In genomic region chr5:69520661-69521278, GRCm38 (mm10) we compare ENCODE assay signal across 9 mouse cellular contexts. TPM values are rescaled to one million over a fixed set of nuclear protein-coding genes. Genes with fewer than 3 reads are reported as not detected.
A peak's percentile ranks its signal among the peaks of the same experiment; 100 is the strongest.
DNase-seq lines count a peak whose midpoint lies in the region; ATAC-seq and TF ChIP-seq lines count a peak whose summit lies in the region.
"Had no signal": no experiment of that assay in that cellular context is flagged by ENCODE, and none has a peak within 500 bp of the region (broad histone marks: within the 10 kb centered on the region; RNA-seq: fewer than 3 reads in every experiment).

No protein-coding gene starts in this region.

- ATAC-seq in heart, embryonic 12.5 days (ENCODE audit: insufficient number of reproducible peaks, low FRiP score) = no peak
- ATAC-seq in G1E (ENCODE audit: extremely low read depth, insufficient number of reproducible peaks, low FRiP score, poor library complexity, severe bottlenecking) = peak; percentile 54
- peak; percentile 72 for ATAC-seq in forebrain, postnatal 0 days

- no peak for TF ChIP-seq EP300 in heart, adult 2 months (IDR thresholded peaks at IDR 0.05; ENCODE audit: insufficient read depth, low read depth, low read length)

- no peak overlapping the region for H3K4me2 ChIP-seq in heart, embryonic 12.5 days
- H3K4me2 ChIP-seq in forebrain, postnatal 0 days (ENCODE audit: low read depth) = no peak overlapping the region
- H3K4me2 ChIP-seq: hindbrain, embryonic 15.5 days had no signal

- peak in 1 of 2 experiments; percentile 28 for DNase-seq in heart, adult 2 months
- no peak for DNase-seq in G1E (ENCODE audit: low spot score)
- DNase-seq in cerebellum, adult 18-20 months = peak; percentile 69 to 75
- DNase-seq in forebrain, postnatal 0 days = peak; percentile 84
- peak; percentile 14 to 72 for DNase-seq in kidney, postnatal 36 days
- DNase-seq in lung, adult 2 months = peak; percentile 24
- DNase-seq in retina, postnatal 7 days (ENCODE audit: low read depth, low spot score) = peak; percentile 51

- intact Hi-C loops in heart, adult 2 months (cut with DNase I) = loop anchor here (10.0 kb wide), 1 partner anchor 1266 kb away; no protein-coding TSS in a partner anchor

- H3K4me1 ChIP-seq in heart, adult 2 months (ENCODE audit: control insufficient read depth, insufficient read depth, low read length) = no peaks in the 10 kb centered on the region
- H3K4me1 ChIP-seq in heart, embryonic 12.5 days (replicated peaks) = no peaks in the 10 kb centered on the region
- H3K4me1 ChIP-seq in G1E (ENCODE audit: insufficient read depth, low read depth, low read length) = no peaks in the 10 kb centered on the region
- H3K4me1 ChIP-seq in forebrain, postnatal 0 days (ENCODE audit: insufficient read depth) = no peaks in the 10 kb centered on the region
- H3K4me1 ChIP-seq in lung, adult 2 months (ENCODE audit: control insufficient read depth, insufficient read depth, low read length) = no peaks in the 10 kb centered on the region
- H3K4me1 ChIP-seq: hindbrain, embryonic 15.5 days had no signal

- H3K27me3 ChIP-seq in heart, adult 2 months (ENCODE audit: control insufficient read depth, insufficient read depth, low read length) = no peaks in the 10 kb centered on the region
- no peaks in the 10 kb centered on the region for H3K27me3 ChIP-seq in heart, embryonic 12.5 days (replicated peaks)
- no peaks in the 10 kb centered on the region for H3K27me3 ChIP-seq in G1E (ENCODE audit: insufficient read depth, low read length)
- H3K27me3 ChIP-seq in forebrain, postnatal 0 days (ENCODE audit: insufficient read depth, low read length) = no peaks in the 10 kb centered on the region
- H3K27me3 ChIP-seq: hindbrain, embryonic 15.5 days had no signal

- no peaks in the 10 kb centered on the region for H3K9me3 ChIP-seq in heart, embryonic 12.5 days (replicated peaks)
- H3K9me3 ChIP-seq in G1E (replicated peaks) = no peaks in the 10 kb centered on the region
- no peaks in the 10 kb centered on the region for H3K9me3 ChIP-seq in forebrain, postnatal 0 days (ENCODE audit: low read length)
- H3K9me3 ChIP-seq: hindbrain, embryonic 15.5 days had no signal

- no peak overlapping the region for H3K27ac ChIP-seq in heart, adult 2 months
- H3K27ac ChIP-seq in heart, embryonic 12.5 days (ENCODE audit: poor library complexity, severe bottlenecking) = no peak overlapping the region
- H3K27ac ChIP-seq in forebrain, postnatal 0 days (ENCODE audit: low read depth, low read length) = no peak overlapping the region
- H3K27ac ChIP-seq: hindbrain, embryonic 15.5 days had no signal

- no peak for TF ChIP-seq POLR2A in heart, adult 2 months (IDR thresholded peaks at IDR 0.05; ENCODE audit: insufficient read depth, low read depth, low read length)
- no peak for TF ChIP-seq POLR2A in lung, adult 2 months (IDR thresholded peaks at IDR 0.05; ENCODE audit: borderline replicate concordance, extremely low read depth, low read depth, low read length)

- H3K9ac ChIP-seq in heart, adult 2 months (ENCODE audit: low read depth, low read length) = no peak overlapping the region
- H3K9ac ChIP-seq in heart, embryonic 12.5 days = no peak overlapping the region
- H3K9ac ChIP-seq in forebrain, postnatal 0 days = no peak overlapping the region
- H3K9ac ChIP-seq: hindbrain, embryonic 15.5 days had no signal

- H3K36me3 ChIP-seq in heart, adult 2 months (ENCODE audit: control insufficient read depth, insufficient read depth, low read length) = no peaks in the 10 kb centered on the region; the same call in 1 of the 2 replicates
- H3K36me3 ChIP-seq in heart, embryonic 12.5 days = no peaks in the 10 kb centered on the region
- no peaks in the 10 kb centered on the region for H3K36me3 ChIP-seq in G1E (replicated peaks)
- no peaks in the 10 kb centered on the region for H3K36me3 ChIP-seq in forebrain, postnatal 0 days (ENCODE audit: insufficient read depth)
- H3K36me3 ChIP-seq: hindbrain, embryonic 15.5 days had no signal

- no peak overlapping the region for H3K4me3 ChIP-seq in heart, adult 2 months
- H3K4me3 ChIP-seq in heart, embryonic 12.5 days = no peak overlapping the region
- H3K4me3 ChIP-seq in G1E (ENCODE audit: low read depth, low read length) = no peak overlapping the region
- H3K4me3 ChIP-seq in forebrain, postnatal 0 days (ENCODE audit: low read depth, low read length) = no peak overlapping the region
- H3K4me3 ChIP-seq in lung, adult 2 months (replicated peaks; ENCODE audit: extremely low read depth, low read depth, low read length) = no peak overlapping the region
- H3K4me3 ChIP-seq: hindbrain, embryonic 15.5 days had no signal

- peak; percentile 77 for TF ChIP-seq CTCF in heart, adult 2 months (IDR thresholded peaks at IDR 0.05)
- TF ChIP-seq CTCF in G1E (IDR thresholded peaks at IDR 0.05; ENCODE audit: low read depth, low read length) = no peak
- peak; percentile 80 for TF ChIP-seq CTCF in forebrain, postnatal 0 days (IDR thresholded peaks at IDR 0.05; ENCODE audit: low read depth)
- TF ChIP-seq CTCF in lung, adult 2 months (IDR thresholded peaks at IDR 0.05; ENCODE audit: insufficient read depth, low read length) = peak; percentile 25; the same call in 1 of the 2 replicates

- 36% methylated on average over 7 of the region's 7 CpGs for WGBS in heart, adult 2 months
- WGBS in heart, embryonic 12.5 days = 37% methylated on average over 7 of the region's 7 CpGs
- 32% methylated on average over 7 of the region's 7 CpGs for WGBS in forebrain, postnatal 0 days
- WGBS in lung, adult 2 months = 34% methylated on average over 7 of the region's 7 CpGs

- no peaks in the 10 kb centered on the region for H3K79me2 ChIP-seq in heart, adult 2 months (replicated peaks; ENCODE audit: control insufficient read depth, insufficient read depth, low read length)

RNA-seq across cellular contexts. Expression of gene Yipf7, which starts 21.7 kb away (rescaled TPM):
- total RNA-seq in heart, adult 2 months (2021) = 100 to 1,000 TPM; 164 to 193 TPM
- polyA plus RNA-seq in heart, adult 2 months (2012; rRNA removed) = 211 and 385 TPM in 2 replicates
- 6.1 and 6.9 TPM in 2 replicates for polyA plus RNA-seq in heart, embryonic 12.5 days (2016; fragmentation: Nextera tagmentation; extraction: Ambion mirVana)
- total RNA-seq in G1E (2014; fragmentation: Nextera tagmentation) = not detected in 2 replicates
- 0.29 TPM in 1 of 2 replicates, not detected in the other for total RNA-seq in G1E (2017)
- polyA plus RNA-seq in G1E (2012) = not detected in 2 replicates
- not detected in 2 replicates for total RNA-seq in forebrain, postnatal 0 days (2014; rRNA removed)
- not detected in 2 replicates for polyA plus RNA-seq in forebrain, postnatal 0 days (2015; fragmentation: Nextera tagmentation; extraction: Ambion mirVana)
- 1.1 and 4.3 TPM in 2 replicates for polyA plus RNA-seq in lung, adult 2 months (2012; rRNA removed)
- polyA plus RNA-seq: hindbrain, embryonic 15.5 days had no signal

RNA-seq across cellular contexts. Expression of gene Guf1, which starts 36.0 kb away (rescaled TPM):
- 10 to 100 TPM; 27.5 to 30.8 TPM for total RNA-seq in heart, adult 2 months (2021)
- polyA plus RNA-seq in heart, adult 2 months (2012; rRNA removed) = 4.6 and 11.9 TPM in 2 replicates
- polyA plus RNA-seq in heart, embryonic 12.5 days (2016; fragmentation: Nextera tagmentation; extraction: Ambion mirVana) = 34.8 and 37.9 TPM in 2 replicates
- 20.0 and 20.7 TPM in 2 replicates for total RNA-seq in G1E (2014; fragmentation: Nextera tagmentation)
- total RNA-seq in G1E (2017) = 26.1 and 27.0 TPM in 2 replicates
- 2.8 and 2.9 TPM in 2 replicates for polyA plus RNA-seq in G1E (2012)
- total RNA-seq in forebrain, postnatal 0 days (2014; rRNA removed) = 53.4 and 57.5 TPM in 2 replicates
- polyA plus RNA-seq in forebrain, postnatal 0 days (2015; fragmentation: Nextera tagmentation; extraction: Ambion mirVana) = 17.0 and 25.7 TPM in 2 replicates
- 4.8 and 5.4 TPM in 2 replicates for polyA plus RNA-seq in lung, adult 2 months (2012; rRNA removed)

Comparison
In these comparisons a context has a peak if more than half of its experiments do, and no peak if none do; other contexts are left out.
1. RNA of gene Yipf7, which starts 21.7 kb away (polyA plus RNA-seq): 211 to 385 TPM in heart, adult 2 months; 6.1 to 6.9 TPM in heart, embryonic 12.5 days, 1.1 to 4.3 TPM in lung, adult 2 months, not detected in forebrain, postnatal 0 days and not detected in G1E; every median in the first group is over 10 times any median in the second.